Mouse (Mus musculus): ENCODE data around the gene Mknk1.

Mknk1 gene

DNA sequence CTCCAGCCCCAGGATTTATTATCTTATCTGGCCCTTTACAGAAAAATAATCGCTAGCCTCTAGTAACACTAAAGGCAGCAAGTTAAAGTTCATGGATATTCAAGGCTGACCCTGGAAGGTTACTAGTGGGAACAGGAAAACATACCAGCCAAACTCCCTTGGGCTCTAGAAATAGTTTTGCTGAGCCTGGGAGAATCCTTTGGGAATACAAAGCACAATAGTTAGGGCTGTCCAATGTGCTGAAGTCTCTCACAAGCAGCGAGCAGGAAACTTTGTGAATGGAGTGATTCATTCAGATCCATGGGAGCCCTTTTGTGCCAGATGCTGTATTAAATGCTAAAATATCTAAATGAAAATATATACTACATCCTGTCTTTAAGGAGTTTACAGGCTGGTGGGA lies 7.7 kb downstream of the Mknk1 start:
- DNase-seq (ENCODE audit: low read depth in 2 of 2, low spot score in 2 of 2), result no peak

DNA sequence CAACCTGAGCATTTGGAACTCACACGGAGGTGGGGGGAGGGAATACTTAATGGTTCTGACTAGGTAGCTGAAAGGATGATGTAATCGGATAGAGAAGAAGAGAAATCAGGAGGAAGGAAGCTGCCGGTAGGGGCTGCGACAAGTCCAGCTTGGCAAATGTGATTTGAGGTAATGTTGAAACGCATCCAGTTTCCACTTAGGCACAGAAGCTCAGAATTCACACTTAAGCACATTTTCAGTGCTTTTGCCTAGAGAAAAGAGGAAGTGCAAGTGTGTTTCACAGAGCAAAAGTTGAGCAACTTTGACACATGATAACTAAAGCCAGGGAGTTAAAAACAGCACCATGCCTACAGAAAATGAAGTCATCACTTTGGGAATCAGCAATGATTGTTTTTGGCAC lies 8.4 kb downstream of the Mknk1 start:
- no peak for DNase-seq (ENCODE audit: low read depth in 2 of 2, low spot score in 2 of 2)

DNA sequence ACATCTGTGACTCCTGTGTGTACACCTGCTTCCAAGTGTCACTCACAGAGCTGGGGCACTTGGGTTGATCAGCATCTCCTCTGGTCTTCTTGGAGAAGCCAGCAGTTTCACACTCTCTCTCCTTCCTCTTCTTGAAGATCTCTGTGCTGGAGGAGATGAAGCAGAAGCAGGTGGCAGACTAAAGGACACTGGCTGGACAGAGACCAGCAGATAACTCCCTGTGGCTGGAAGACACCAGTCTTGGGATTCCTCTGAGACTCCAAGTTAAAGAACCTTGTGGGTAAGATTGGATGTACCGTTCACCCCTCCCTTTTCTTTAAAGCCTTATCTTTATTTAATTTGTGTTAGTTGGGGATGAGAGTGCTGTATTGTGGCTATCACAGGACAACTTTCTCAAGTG lies 9.1 kb downstream of the Mknk1 start:
- no peak for DNase-seq (ENCODE audit: low read depth in 2 of 2, low spot score in 2 of 2)

DNA sequence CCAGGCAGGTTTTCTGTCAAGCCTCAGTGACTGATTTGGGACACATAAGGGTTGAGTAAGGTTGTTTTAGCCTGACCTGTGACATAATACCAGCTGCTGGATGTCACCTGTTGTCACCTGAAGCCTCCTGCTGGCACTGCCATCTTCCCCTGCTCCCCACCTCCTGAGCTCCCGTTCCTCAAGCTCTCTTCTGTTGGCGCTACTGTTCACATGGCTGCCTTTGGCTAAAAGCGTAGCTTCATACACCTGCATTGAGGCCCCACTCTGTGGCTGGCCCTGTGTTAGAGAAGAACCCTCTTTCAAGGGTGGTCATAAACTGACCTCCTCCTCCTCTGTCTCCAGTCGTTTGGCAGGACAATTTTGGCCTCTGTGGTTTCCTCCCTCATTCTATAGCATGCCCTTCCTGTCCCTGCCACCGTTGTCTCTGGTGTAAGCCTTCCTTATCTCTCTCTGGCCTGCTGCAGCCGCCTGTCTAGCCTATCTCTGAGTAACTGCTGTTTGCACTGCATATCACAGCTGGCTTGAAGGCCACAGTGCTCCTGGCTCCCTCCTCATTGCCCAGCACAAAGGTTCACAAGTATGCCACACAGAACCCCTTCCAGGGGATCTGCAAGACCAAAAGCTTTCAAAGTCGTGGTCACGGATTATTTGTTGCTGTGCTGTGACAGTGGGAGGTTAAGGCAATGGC lies 10.1 kb downstream of the Mknk1 start:
- DNase-seq (ENCODE audit: low read depth in 2 of 2, low spot score in 2 of 2), result no peak

DNA sequence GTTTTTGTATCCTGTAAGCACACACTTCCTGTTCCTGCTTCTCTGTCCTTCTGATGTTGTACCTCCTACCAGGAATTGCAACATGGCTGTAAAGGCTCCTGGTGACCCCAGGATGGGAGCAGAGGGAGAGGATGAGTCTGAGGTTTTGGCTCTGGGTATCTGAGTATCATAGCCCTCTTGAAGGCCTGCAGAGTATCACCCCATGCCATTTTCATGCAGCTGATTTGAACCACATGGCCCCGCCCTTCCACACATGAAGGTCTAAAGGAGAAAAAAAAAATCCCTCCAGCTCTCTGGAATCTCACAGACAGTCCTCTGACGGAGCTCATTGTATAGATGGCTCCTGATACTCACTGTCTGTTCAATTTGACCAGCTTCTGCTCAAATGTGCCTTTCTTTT lies 11.1 kb downstream of the Mknk1 start:
- DNase-seq (ENCODE audit: low read depth in 2 of 2, low spot score in 2 of 2), result no peak

DNA sequence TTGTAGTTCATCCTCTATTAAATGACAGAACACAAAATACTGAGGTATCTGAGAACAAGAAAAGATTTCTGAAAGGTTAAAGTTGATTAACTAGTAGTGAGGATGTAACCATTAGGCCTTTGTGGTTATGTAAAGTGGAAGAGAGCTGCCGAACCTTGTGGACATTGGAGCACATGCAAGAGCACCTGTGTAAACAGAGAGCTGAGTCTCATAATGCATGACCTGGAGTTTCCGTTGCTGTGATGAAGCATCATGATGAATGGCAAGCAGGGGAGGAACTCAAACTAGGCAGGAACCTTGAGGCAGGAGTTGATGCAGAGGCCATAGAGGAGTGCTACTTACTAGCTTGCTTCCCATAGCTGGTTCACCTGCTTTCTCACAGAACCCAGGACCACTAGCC lies 11.6 kb downstream of the Mknk1 start:
- no peak for DNase-seq (ENCODE audit: low read depth in 2 of 2, low spot score in 2 of 2)

DNA sequence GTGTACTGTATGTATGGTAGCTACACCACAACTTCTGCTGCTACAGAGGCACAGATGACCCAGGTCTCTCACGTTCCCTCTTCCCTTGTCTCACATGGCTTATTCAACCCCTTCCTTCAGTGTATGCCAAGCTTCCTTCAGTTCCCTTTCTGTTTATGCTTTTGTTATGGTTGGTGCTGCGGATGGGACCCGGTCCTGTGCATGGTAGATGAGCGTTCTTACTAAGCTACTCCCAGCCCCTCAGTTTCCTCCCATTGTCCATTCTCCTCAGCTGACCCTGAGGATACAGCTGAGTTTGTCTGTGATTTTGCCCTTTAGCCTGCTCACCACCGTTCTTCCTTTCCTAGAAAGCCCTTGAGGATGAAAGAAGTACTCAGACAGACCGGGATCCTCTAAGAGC lies 12.6 kb downstream of the Mknk1 start:
- no peak for DNase-seq (ENCODE audit: low read depth in 2 of 2, low spot score in 2 of 2)

DNA sequence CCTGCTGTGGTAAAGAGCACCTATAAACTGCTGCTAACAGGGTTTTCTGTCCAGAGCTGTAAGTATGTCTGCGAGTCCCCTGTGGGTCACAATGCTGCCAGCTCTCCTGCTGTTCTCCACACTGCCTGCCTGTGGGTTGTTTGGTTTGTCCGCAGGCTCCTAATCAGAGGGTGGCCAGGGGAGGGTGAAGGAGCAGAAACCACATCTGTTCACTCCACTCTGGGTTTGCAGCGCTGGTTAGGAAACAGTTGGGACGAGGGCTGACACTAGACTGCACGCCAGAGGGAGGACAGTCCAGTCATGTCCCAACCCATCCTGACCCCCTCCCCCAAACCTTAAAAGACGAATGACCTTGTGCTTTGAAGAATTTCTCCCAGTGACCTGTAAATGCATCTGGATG lies 16.1 kb downstream of the Mknk1 start:
- DNase-seq (ENCODE audit: low read depth in 2 of 2, low spot score in 2 of 2), result no peak

DNA sequence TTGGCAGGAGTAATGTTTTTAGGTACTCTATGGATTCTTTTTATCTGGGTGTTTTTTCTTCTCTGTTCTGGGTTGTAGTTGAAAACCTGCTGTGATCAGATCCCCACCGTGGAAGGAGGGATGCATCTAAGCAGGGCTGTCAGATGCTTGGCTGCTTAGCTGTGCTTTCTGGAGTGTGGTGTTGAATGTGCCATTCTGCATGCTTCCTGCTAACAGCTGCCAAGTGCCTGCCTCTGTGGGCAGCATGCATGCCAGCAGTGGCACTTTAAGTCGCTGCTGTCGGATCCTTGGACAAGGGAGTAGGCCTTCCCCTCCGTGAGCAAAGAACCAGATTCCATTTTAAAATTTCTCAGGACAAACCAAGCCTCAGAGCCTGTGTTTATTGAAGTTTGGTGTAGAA lies 16.6 kb downstream of the Mknk1 start:
- DNase-seq (ENCODE audit: low read depth in 2 of 2, low spot score in 2 of 2), result no peak

DNA sequence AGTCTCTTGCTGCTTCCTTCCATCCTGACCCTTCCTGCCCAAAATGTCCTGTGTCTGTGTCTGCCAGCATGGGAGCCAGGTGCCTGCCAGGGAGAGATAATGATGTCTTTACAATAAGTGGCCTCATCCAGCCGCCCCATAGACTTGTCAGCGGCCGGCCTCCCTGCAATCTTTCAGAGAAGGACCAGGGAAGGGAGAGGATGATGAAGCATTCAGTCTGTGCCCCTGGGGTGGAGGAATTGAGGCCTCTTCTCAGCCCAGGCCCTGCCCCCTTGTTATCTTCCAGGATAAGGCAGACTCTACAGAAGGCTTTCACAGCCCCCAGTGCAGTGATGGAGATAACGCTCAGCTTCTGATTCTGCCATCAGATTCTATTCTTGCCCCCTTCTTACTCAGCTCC lies 17.3 kb downstream of the Mknk1 start:
- no peak for DNase-seq (ENCODE audit: low read depth in 2 of 2, low spot score in 2 of 2)

DNA sequence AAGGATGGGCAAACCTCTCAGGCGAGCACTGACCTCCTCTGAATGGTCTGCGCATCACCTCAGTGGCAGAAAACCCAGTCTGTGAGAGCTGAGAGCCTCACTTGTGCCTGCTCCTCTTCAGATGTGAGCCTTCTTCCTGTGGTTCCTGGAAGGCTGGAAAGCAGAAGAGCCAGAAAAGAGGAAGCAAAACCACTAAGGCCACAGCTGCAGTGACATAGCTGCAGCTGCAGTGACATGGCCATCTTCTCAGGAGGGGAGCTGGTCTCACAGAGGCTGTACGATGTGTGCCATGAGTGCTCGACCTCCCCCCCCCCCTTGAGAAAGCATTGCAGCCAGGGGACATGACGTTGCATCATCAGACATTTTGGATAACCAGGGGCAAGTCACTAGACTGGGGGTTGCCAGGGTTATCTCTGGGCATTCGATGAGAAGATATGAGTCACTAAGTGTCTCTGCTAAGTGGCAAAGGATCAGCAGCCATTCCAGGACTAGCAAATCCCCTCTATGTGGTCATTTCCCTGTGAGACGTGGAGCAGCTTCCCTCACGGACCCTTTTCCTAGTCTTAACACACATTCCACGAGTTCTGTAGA lies 18.4 kb downstream of the Mknk1 start:
- no peak for DNase-seq (ENCODE audit: low read depth in 2 of 2, low spot score in 2 of 2)

DNA sequence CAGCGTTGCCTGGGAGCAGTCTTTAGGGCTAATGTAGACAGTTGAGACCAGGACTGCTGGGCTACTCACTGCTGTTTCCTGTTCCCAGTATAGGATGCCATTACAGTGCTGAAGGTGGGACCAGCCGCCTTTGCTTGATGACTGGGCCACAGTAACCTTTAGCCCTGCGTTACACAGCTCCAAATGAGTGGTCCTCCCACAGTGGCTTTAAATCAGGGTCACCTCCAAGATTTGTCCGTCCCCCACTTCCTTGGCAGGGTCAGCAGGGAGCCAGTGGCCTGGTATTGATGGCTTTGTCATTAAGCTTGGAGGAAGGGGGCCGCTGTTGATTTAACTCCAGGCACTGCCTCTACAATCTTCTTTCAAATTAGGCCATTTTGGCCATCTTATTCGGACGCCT lies 24.4 kb downstream of the Mknk1 start:
- no peak for DNase-seq (ENCODE audit: low read depth in 2 of 2, low spot score in 2 of 2)

DNA sequence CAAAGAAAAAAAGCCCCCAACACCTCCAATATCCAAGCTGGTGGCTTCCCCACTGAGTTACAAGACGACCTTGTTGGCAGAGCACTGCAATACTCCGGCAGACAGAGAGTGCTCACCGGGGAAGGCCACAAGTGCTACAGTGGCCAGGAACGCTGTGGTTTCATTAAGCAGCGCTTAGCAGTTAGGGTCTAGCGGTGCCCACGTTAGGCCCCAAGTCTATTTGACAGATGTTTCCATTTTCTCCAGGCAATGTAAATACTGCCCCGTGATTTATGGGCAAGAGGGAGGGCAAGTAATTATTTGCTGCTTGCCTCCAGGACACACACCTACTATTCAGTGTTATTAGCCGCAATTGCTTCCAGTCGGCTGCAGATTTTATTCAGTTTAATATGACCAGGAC lies 24.9 kb downstream of the Mknk1 start:
- DNase-seq (ENCODE audit: low read depth in 2 of 2, low spot score in 2 of 2), result no peak

DNA sequence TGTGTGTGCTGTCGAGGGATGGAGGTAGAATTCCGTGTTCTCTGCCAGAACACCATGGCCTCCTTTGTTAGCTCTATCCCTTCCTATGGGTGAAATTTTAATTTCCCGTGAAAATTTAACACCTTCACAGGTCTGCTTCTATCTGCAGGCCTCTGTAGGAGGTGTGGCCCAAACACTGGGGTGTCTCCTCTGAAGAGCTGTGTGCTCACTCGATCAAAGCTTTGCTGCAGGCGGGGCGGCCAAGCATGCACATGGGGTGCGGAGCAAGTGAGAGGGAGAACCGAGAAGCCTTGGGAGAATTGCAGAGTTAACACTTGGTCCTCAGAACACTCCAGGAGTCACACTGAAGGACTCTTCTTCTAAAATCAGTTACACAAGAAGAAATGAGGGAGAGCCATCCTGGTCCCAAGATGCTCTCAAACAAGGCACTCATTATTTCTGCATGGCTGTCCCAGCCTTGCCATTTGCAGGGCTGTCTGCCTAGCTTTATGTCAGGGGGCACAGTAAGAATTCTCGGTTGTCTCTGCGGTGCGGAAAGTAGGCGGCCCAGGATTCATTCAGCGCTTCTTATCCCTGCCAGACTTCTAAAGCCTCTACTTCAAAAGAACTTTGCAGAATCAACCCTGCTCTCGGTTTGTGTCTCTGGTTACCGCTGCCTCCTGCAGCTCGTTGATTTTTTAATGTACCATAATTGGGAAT lies 30.7 kb downstream of the Mknk1 start:
- no peak for DNase-seq (ENCODE audit: low read depth in 2 of 2, low spot score in 2 of 2)

DNA sequence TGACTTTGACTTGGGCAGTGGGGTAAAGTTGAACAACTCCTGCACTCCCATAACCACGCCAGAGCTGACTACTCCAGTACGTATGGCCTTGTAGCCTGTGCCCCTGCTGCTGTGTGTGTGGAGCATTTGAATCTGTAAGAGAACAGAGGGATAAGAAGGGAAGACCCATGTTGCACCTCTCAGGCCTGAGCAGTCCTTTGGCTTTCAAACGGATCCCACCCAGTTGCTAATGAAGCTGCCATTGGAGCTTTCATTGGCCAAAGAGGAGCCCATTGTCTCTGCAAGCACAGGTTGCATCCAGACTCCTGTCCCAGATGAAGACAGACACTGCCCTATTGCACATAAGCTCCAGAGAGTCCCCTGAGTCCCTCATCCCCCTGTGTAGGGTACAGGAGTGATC lies 34.2 kb downstream of the Mknk1 start:
- DNase-seq (ENCODE audit: low read depth in 2 of 2, low spot score in 2 of 2), result no peak

DNA sequence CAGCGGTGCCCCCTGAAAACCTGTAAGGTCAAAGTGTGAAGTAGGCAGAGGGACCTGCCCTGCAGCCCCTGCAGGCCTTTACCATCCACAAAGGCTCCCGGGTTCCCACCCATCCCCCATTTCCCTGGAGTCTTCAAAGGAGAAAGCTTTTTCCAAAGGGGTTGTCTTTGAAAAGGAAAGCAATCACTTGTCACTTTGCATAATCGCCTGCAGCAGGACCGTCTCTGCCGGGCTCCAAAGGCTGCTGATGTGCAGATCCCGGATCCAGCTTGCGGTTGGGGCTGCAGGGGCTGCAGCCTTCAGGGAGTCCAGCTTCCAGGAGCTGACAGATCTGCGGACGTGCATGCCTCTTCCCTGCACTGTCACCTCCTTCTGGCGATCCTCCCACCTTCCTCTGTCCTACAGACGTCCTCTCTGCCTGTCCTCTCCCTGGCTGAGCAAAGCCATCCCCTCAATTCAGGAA lies 39.2 kb downstream of the Mknk1 start:
- no peak for DNase-seq (ENCODE audit: low read depth in 2 of 2, low spot score in 2 of 2)

DNA sequence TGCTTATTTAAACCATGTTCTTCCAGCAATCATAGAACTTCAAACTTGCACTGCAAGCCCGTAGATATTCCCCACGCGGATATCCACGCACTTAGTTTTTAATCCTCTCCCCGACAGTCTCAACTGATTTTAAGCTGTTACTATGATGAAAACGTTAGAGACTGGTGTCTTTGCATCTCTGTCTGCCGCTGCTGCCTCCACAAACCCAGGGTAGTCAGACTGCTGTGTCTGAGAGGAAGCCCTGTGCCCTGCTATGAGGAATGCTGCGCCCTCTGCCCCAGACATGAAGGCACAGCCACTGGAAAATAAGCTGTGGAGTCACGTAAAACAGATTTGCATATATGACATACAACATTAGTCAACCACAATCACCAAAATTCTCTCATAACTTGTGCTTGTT lies 39.8 kb downstream of the Mknk1 start:
- DNase-seq (ENCODE audit: low read depth in 2 of 2, low spot score in 2 of 2), result no peak

DNA sequence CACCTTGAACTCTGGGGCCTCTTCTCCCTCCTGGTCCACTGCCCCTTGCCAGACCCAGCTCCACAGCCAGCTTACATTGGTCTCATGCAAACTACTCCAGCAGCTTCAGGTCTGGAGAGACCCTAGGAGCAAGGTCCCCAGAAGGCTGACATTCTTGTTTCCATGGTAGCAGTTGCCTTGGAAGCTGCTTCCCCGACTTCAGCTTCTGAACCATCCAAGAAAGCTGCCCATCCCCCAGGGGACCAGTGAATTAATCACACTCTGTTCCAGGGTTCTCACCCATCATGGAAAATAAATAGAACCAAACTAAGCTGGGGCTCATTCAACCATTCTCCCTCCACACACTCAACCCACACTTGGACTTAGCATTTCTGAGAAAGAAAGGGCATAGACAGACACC lies 42.2 kb downstream of the Mknk1 start:
- DNase-seq (ENCODE audit: low read depth in 2 of 2, low spot score in 2 of 2), result no peak

DNA sequence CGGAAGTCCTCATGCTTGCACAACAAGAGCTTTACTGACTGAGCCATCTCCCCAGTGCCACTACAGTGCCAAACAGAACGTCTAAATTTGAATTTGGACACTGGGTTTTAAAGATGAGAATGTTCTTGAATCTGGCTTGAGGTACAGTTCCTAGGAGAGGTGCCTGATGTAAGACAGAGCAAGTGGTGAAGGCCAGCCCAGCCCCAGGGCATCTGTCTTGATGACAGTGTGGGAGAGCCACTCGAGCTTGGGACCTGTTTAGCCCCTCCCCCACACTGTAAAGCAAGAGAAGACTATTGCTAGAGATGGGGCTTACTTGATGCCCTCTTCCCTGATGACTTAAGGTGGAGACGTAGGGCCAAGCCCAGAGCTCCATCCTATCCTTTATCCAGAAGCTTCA lies 43.2 kb downstream of the Mknk1 start:
- DNase-seq (ENCODE audit: low read depth in 2 of 2, low spot score in 2 of 2), result no peak

DNA sequence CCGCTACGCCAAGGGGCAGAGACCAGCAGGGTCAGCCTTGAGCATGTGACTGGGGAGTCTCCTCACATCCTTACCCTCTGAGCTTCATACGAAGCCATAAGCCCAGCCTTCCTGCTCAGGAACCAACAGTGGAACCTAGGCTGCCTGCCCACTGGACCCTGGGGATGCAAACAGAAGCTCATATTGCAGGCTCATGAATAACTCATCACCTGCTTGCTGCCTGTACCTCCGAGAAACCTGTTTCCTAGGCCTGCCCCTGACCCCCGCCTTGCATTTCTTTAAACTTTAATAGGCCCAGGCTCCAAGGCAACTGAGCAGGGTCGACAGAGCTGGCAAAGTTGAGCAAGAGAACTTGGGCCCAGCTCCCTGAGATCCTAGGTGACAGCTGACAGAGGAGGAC lies 45.0 kb downstream of the Mknk1 start, which contains the start of gene Kncn:
Gene Kncn, plus strand, starts transcription at position 379 of the 400 bp plus-strand sequence.
- no peak for DNase-seq (ENCODE audit: low read depth in 2 of 2, low spot score in 2 of 2)

DNA sequence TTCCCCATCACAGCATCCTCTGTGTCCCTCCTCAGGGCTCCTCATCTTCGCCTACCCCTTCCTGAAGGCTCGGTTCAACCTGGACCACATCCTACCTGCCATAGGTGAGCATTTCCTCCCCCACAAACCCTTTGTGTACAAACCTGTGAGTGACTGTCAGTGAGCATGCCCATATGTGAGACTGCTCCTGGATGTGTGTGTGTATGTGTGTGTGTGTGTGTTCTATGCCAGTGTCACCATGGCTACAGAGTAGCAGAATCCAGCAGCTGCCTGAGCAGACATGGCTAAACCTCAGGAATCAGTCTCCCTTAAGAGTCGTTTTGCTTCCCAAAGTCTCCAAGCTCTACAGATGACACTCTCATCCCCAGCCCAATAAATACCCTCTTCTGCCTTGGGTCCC lies 46.8 kb downstream of the Mknk1 start:
- no peak for DNase-seq (ENCODE audit: low read depth in 2 of 2, low spot score in 2 of 2)

DNA sequence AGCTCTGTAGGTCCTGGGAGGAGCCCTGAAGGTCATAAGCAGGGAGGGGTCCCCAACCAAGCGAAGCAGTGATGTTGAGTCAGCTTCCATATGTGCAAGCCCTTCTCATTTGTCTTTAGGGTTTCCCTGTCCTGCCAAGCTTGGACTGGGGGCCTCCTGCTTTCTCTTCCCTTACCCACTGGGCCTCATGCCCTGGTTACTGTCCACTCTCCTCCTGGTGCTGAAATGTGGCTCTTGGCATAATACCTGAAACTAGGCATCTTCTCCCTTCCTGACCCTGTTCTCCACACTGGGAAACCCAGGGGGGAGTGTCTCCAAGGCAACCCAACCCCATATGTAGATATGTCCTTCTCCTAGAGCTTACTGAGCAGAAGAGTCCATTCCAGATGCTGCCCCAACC lies 47.9 kb downstream of the Mknk1 start:
- DNase-seq (ENCODE audit: low read depth in 2 of 2, low spot score in 2 of 2), result no peak

DNA sequence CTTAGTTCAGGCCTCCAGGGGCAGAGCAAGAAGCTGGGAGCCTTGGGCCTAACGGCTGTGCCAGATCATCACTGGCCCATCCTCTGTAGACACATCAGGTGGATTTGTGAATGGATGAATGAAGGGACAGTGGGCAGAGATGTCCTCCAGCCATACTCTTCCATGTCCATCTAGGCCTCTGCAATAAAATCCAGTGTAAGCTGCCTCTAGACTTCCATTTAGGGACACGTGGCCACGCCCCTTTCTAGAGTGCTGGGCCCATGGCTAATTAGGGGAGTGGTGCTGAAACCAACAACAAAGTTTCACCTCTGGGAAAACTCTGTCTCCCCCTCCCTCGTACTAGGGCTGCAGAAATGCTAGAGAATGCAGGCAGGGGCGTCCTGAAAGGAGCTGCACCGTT lies 51.1 kb downstream of the Mknk1 start:
- no peak for DNase-seq (ENCODE audit: low read depth in 2 of 2, low spot score in 2 of 2)

Data from CD8-positive naive resting alpha-beta T cell, adult 2 months (primary cell).